Comparison of ENCODE assay signal across 16 mouse cellular contexts in genomic region chr5:75990212-75990611, GRCm38 (mm10).
"Had no signal": no experiment of that assay in that cellular context is flagged by ENCODE, and none has a peak within 500 bp of the region (broad histone marks: within the 10 kb centered on the region; RNA-seq: fewer than 3 reads in every experiment).

No protein-coding gene starts in this region.

- H3K36me3 ChIP-seq: limb, embryonic 12.5 days; liver, embryonic 13.5 days; lung, embryonic 15.5 days; midbrain, embryonic 10.5 days; neural tube, embryonic 12.5 days; stomach, embryonic 15.5 days had no signal

- H3K9me3 ChIP-seq: limb, embryonic 12.5 days; liver, embryonic 13.5 days; lung, embryonic 15.5 days; midbrain, embryonic 10.5 days; neural tube, embryonic 12.5 days; stomach, embryonic 15.5 days had no signal

- H3K27me3 ChIP-seq: limb, embryonic 12.5 days; liver, embryonic 13.5 days; lung, embryonic 15.5 days; neural tube, embryonic 12.5 days; stomach, embryonic 15.5 days had no signal

- H3K27ac ChIP-seq: kidney, postnatal 0 days; layer of hippocampus, adult 2 months; left cerebral cortex, adult 2 months; limb, embryonic 12.5 days; liver, embryonic 13.5 days; lung, embryonic 15.5 days; midbrain, embryonic 10.5 days; neural tube, embryonic 12.5 days; stomach, embryonic 15.5 days had no signal

- H3K4me1 ChIP-seq: limb, embryonic 12.5 days; liver, embryonic 13.5 days; lung, embryonic 15.5 days; midbrain, embryonic 10.5 days; neural tube, embryonic 12.5 days; stomach, embryonic 15.5 days had no signal

- H3K4me3 ChIP-seq: layer of hippocampus, adult 2 months; left cerebral cortex, adult 2 months; limb, embryonic 12.5 days; liver, embryonic 13.5 days; lung, embryonic 15.5 days; midbrain, embryonic 10.5 days; neural tube, embryonic 12.5 days; stomach, embryonic 15.5 days had no signal

- ATAC-seq: intestine, postnatal 0 days; liver, postnatal 0 days had no signal

- DNase-seq: kidney, adult 9 months; kidney, postnatal 4 days; liver; liver, embryonic 13.5 days; liver, postnatal 0 days; midbrain, embryonic 14.5 days; thymus, postnatal 36 days had no signal
